Mouse (Mus musculus) lung, postnatal 0 days (tissue): Measurements from ENCODE around the gene Jak3.

Experiments
- CTCF ChIP-seq: IDR thresholded peaks from 2 replicates; pipeline ENCODE4 v1.5.1; 2016; ENCODE audit warnings: antibody characterized with exemption, mild to moderate bottlenecking
- EP300 ChIP-seq: IDR thresholded peaks from 2 replicates; pipeline ENCODE4 v1.6.1; 2016; ENCODE audit warnings: antibody characterized with exemption, mild to moderate bottlenecking, control low read depth

DNA sequence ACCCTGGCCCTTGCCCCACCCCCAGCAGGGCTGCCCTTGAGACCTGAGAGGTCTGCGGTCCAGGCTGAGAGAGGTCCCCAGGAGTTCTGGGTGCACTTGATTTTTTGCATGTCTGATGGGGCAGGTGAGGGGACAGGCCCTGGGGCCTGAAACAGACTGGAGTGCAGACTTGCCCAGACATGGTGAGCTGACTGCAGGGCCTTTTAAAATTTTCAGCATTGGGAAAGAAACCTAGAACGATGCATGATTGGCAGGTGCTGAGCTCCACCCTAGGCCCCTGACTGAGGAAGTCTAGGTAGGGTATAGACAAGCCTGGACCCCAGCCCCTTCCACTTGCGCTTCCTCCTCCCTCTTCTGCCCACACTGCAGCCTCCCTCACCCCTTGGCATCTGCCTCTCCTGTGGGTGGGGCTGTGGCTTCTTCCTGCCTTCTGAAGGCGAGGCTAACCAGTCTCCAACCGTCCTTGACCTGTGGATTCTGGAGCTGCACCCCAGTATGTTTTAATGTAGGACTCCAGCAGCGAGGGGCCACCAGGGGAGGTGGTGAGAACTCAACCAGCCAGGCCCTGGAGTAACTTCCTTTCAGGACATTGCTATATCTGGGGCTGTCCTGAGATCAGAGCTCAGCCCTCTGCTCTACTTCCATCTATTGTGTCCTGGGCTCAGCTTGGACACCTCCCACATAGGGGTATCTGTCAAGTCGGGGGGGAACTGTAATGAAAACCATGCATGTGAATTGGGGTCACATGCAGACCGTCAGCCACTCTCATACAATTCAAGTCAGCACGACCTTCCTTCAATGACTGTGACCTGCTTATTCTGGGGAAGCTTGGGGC lies 48.6 kb upstream of the Jak3 start:
- peak; percentile 33; the same call in 1 of the 2 replicates for TF ChIP-seq CTCF
- TF ChIP-seq EP300 = no peak
